Mouse (Mus musculus): ENCODE measurements around the gene Adgrl2.

Gene Adgrl2

DNA sequence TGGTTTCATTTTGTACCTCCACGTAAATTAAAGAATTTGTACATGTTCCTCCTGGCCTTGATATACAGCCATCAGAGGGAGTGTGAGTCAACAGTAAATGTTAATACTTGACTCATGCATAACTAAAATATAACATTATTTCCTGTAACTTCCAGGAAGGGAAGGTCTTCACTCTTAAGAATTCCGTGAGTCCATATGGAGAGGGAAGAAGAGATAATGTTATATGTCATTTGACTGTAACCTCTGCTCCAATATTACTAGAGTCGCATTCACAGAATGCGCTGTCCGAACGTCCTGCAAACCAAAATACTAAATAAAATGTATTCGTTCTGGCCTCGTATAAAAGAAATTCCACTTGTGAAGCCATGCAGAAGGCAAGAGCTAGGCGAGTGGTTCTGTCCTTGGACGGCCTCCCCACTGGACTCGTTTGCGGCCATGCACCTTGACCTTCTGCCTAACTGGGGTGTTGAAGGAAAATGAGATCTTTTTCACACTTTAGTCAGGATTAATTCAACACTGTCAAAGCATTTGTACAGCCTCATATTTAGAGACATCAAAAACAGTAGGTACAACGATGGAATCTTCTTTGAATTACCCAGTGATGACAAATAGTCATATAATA is 68.3 kb downstream of the Adgrl2 start:
- no peak for DNase-seq (ENCODE audit: low read depth)

DNA sequence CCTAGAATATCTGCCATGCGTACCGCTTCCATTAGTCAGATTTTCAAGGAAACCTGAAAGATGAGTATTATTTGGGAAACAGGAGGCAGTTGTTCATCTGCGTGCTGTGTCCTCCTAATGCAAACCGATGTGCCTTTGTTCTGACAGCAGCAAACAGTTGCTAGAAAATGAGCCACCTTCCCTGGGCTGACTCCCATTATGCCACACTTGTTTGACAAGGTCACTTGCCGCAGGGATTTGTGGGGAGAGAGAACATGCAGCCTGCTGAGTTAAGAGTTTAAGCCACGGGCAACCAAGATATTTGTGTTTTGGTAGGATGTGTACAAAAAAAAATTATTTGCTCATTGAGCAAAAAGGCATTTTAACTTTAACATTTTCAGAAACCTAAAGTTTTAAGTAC is 69.5 kb downstream of the Adgrl2 start:
- no peak for DNase-seq (ENCODE audit: low read depth)

DNA sequence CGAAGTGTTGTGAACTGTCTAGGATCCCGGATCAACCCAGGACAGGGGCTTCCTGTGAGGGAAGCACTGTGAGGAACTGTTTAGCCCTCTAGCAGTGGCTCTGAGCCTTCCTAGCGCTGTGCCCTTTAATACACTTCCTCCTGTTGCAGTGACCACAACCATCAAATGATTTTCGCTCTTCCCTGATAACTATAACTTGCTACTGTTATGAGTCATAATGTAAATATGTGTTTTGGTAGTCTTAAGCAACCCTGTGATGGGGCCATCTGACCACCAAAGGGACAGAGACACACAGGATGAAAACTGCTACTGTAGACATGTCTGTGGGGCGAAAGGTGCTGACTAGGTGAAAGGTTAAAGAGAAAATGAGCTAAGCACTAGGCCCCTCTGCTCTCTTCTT is 71.9 kb downstream of the Adgrl2 start:
- peak; percentile 89 for DNase-seq (ENCODE audit: low read depth)

DNA sequence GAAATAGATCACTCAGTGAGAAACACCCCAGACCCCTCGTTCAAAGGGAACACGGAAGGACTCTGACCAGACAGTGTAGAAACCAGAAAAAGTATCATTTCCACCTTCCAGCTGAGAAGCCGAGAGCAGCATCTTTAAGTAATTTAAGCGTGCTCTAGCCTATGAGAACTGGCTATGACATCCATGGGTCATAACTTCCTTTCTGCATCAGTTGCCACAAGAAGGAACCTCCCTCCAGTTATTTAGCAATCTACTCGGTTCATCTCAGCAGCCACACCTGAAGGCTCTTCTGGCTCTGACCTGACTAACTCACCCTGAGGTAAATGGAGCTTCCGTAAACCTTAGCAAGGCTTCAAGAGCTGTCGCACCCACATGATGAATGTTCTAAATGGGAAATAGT is 72.5 kb downstream of the Adgrl2 start:
- peak; percentile 54 for DNase-seq (ENCODE audit: low read depth)

DNA sequence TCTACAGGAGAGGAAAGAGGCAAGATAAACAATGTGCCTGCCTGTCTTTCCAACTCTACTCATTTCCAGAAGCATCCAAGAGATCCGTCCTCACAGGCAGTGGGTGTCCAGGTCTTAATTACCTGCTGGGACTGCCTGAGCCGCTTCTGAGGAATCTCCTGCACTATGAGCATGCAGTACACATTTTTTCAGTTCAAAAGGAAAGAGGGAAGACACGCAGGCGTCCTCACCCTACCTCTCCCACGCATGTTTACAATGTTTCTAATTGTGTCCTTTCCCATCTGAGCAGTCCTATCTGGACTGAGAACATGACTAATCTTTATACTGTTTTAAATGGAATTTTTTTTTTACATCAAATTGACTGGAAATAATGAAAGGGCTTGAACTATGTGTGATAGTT is 74.1 kb downstream of the Adgrl2 start:
- DNase-seq (ENCODE audit: low read depth), result no peak

DNA sequence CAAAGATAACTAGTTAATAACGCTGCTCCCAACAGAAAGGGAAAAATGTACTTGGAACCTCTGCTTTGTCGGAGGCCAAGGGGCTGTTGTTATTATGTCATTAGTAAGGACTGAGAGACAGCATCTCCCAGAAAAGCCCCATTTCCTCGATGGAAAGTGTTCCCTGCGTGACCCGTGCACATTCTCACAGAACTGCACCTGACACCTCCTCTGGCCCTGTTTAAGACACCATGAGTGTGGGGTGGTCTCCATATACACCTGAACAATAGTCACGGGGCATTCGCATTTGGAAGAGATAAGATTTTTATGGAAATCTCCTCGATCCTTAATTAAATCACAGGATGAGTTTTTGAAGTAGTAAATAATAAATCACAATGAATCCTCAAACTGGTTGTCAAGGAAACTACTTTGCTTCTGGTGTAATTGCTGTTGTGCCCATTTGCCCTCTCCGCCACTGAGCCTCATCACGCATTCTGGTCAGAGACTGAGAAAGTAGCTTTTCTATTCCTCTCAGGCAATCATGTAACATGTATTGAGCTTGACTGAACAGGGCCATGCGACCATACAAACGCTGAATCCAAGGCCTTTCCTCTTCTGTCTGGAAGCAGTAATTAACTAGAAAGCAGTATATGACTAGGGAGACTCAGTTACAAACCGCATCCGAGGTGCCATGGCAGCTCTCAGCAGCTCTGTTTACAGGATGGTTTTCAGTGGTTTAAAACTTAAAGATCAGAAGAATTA is 77.2 kb downstream of the Adgrl2 start:
- no peak for DNase-seq (ENCODE audit: low read depth)

DNA sequence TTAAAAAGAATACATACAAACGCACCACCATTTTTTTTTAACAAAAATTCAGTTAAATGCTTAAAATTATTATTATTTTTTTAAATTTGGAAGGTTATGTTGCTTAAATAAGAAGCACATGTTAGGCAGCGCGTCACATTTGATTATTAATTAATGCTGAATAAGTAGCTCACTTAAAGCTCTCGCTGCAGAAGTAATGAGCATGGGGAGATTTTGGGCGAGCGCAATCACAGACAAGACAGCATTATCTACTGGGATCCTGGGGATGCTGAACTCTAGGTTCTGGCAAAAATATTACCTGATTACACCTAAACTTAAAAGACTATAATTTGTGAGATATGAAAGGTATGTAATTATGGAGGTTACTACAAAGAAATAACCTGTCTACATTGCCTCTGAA is 77.8 kb downstream of the Adgrl2 start:
- no peak for DNase-seq (ENCODE audit: low read depth)

DNA sequence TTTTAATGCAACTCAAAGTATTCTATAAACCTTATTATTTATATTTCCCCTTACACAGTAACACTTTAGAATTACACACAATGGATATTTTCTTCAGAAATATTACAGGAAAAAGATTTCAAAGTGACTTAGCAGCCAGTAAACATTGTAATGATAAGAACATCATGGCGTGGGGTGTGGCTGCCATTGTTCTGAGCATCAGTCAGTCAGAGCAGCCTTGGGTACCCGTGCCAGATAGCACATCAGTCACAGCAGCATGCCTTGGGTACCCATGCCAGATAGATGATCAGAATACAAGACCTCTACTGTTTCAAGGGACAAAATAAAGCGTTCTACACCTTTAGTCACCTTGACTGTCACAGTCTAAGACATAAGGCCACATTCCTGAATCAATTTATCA is 82.5 kb downstream of the Adgrl2 start:
- no peak for DNase-seq (ENCODE audit: low read depth)

DNA sequence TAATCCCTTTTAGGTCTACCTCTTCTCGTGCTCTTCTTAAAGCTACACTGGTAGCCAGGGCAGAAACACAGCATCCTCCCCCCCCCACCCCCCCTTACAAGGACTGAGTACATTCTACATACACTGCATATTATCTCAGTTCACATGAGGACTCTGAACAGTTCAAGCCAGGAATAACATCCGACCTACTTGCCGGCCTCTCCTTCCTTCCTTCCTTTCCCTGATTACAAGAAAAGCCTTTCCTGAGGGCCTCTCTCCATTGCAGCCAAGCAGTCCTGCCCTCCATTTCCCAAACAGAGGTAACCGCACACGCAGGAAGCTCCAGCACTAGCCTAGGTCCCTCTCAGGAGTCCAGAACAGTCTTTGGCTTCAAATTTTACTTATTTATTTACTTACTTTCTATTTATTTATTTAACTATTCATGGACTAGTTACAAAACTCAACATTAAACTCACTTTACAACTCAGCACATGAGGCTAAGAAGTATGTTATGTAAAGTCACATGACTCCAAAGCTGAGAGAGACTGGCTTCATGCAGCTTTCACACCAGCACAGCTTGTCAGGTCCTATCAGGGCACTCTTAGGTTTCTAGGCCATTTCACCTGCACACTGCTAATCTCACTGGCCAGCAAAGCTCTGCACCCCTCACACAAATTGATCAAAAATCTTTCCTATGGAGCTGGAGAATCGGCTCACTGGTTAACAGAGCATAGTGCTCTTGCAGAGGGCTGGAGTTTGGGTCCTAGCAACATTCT is 83.2 kb downstream of the Adgrl2 start:
- DNase-seq (ENCODE audit: low read depth), result peak; percentile 8

DNA sequence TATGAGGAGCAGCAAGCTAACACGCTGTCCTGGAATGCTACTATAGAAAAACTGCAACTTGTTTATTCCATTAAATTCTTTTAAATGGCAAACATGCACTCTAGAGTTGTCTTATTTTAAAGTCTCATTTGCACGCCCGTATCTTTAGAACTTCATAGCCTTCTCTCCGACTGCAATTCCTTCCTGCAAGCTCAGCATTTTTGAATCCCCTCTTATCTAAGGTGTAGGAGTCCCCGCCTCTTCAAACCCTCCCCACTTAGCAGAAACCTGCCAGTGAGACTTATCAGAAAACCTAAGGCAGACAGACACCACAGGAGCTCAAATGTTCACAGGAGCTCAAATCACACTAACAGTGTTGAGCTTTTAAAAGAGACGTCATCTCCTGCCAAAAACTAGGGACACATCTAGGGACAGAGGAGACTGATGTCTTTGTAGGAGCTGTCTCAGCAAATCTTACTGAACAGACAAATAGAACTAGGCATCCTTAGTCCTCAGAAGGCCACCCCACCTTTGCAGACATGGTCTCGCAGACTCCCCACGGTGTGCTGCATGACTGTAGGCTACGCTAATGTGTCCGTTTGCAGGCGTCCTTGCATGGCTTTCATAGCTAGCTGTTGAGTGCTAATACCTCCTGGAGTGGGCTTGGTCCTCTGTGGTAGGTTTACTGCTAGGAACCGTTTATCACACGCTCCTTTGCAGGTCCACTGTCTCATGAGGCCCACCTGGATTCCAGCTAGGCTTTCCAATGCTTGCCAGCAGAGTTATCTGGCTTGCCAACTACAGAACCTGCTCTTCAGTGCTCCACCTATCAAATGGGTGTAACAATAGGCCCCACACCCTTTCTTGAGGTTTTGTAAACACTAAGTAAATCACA is 84.2 kb downstream of the Adgrl2 start:
- DNase-seq (ENCODE audit: low read depth), result no peak

DNA sequence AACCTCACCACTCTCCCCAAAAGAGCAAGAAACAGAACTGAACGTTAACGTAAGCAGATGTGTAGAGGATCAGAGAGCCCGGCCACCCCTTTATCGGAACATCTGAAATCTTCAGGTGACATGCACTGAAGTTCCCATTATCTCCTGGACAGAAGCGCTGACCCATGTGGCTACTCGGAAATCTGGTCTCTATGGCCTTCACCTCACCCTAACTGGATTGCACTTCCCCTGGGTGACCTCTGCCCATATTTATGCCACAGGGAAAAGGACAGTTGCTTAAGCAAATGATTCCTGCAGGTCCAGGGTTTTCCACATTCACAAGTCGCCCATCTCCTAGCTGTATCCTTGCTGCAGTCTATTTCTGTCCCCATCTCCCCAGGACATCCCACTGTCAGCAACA is 84.9 kb downstream of the Adgrl2 start:
- DNase-seq (ENCODE audit: low read depth), result no peak

DNA sequence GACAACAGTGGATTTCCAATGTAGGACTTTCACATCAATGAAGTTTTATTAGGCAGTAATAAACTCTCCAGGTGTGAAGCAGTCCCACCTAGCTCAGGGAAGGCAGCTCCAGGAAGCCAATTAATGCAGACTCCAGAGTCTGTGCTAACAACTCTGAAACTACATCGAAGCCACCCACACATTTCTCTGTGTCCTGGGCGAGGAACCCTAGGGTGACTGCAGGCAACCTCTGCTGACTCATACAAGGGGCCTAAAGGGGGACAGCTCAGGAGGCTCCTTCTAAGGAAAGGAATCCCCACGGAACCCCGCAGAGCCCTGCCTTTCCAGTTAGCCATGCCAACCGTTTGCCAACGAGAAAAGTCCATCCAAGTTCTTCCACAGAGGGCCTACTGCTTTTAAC is 90.5 kb downstream of the Adgrl2 start:
- DNase-seq (ENCODE audit: low read depth), result no peak

DNA sequence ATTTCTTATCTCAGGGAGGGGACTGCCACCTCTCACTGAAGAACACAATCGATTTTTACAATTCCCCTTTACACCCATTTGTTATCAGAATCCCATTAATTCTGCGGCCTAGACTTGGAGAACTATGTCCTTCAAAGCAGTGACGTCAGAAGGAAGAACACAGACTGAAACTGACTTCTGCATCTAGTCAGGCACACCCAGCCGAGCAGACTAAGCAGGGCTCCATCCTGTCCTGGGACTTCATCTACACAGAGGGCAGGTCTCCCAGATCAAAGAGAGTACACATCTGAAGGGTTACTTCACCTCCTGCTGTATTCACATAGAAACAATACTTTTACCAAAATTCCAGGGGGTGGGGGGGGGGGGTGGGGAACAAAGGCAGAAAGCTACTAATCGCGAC is 90.9 kb downstream of the Adgrl2 start:
- no peak for DNase-seq (ENCODE audit: low read depth)

DNA sequence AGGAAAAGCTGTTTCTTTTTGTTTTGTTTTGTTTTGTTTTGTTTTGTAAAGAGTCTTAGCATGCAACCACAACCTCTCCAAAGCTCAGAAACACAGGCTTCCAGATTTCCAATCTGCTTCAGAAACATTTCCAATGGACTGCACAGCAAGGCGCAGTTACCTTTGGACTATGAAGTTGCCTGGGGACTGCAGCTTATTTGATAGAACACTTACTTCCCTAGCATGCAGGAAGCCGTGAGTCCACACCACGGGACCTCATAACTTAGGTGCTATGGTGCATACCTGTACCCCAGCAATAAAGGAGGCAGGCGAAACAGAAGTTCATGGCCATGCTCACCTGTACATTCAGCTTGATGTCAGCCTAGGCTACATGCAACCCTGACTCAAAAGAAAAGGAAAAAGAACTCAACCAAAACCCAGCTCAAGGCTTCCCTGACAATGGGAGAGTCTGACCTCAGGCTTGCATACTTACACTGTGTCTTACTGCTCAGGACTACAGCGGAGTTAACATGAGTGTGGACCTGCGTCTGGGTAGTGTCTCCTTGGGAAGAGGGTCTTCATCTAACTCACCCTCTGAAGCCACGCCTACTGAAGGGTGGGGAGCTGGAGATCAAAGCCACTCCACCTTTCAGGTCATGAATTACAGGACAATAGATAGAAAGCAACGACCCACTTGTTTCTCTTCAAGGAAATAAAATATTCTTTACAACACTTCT is 91.7 kb downstream of the Adgrl2 start:
- no peak for DNase-seq (ENCODE audit: low read depth)

DNA sequence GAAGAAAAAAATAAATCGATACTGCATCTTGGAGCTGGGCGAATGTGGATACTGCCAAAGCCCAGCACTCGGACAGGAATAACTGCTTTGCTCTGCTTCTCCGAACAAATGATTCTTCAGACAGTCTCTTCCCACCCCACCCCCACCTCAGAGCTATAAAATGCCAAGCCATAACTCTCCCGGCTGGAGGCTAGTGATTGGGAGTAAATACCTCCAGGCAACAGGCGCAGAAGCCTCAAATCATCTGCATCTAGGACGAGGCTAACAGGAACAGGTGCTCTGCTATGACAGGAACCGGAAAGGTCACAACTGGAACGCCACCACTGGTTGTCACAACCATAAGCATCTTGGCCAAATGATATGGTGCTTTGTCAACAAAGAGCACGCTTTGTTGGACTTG is 94.1 kb downstream of the Adgrl2 start:
- no peak for DNase-seq (ENCODE audit: low read depth)

DNA sequence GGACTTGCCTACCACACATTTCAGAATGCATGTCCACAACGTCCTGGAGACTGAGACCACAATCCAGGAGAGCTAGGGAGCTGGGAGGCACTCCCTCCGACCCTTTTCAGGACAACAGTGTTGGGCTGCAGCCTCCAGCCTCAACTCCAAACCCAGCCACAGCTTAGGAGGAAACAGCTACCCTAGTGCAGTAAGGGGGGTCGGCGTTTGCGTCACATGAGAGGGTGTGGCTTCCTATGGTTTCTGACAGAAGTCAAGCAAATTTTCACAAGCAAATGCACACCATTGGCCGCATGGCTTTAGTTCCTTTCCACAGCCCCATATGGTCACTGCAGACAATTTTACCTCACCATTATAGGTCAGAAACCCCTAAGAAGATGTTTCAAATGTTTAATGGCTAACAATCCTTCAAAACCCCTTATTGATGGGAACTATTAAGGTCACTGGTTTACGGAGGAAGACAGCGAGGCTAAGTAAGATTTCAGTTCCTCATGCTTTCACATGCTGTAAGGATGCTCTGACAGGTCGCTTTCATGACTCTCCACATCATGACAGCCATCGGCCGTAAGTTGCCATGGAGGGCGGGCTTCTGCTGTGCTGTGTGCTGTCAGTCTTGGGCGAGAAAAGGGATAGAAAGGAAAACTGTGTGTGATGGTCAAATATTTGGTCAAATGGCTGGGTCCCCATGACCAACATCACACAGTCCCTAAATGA is 94.8 kb downstream of the Adgrl2 start:
- DNase-seq (ENCODE audit: low read depth), result peak; percentile 11

DNA sequence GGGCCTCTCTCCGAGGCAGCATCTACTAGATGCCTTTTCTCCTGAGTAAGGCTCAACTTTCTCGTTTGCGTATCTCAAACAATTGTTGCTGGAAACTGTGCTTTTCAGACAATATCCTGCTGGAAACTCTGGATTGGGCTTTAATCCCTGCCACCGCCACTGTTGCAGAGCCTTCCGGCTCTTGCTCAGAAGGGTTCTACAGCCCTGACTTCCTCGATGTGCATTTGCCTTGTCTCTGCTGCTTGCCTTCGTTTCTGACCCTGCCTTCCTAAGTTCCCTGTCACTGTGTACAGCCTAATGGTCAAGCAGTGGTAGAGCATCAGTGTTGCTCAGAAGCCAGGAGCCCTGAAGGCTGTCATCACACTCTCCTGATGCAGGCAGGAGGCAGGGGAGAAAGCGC is 95.5 kb downstream of the Adgrl2 start:
- no peak for DNase-seq (ENCODE audit: low read depth)

DNA sequence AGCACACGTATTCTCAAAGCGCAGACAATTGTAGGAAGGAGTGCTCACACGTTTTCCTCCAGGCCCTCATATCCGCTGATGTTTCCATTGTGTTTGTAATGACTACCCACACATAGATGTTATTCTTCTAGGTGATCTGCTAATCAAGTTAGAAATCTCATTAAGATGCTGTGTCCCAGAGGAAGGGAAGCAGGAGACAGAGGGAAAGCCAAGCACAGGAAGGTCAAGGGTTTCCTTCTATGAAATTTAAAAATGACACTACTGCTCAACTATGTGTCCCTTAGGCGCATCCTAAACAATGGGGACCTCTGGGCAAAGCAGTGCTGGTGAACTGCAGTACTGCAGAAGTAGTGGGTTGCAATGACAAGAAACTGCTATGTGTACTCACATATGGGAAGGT is 102.5 kb downstream of the Adgrl2 start:
- no peak for DNase-seq (ENCODE audit: low read depth)

DNA sequence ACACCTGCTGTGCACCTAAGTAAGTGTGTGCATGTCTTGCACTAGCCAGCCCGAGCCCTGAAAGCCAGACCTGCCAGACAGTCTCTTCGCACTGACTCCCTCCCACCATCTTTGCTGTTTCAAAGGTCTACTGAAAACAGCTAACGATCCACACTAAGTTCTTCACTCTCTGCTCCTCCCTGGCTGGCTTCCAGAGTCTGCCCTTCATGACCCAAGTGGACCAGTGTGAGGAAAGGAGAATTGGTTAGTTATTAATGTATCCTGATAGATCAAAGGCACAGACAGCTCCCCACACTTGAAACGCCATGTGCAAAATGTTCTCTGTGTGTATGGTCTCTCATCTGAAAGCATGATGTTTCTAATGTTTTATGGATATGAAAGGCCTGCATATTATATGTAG is 103.4 kb downstream of the Adgrl2 start:
- no peak for DNase-seq (ENCODE audit: low read depth)

DNA sequence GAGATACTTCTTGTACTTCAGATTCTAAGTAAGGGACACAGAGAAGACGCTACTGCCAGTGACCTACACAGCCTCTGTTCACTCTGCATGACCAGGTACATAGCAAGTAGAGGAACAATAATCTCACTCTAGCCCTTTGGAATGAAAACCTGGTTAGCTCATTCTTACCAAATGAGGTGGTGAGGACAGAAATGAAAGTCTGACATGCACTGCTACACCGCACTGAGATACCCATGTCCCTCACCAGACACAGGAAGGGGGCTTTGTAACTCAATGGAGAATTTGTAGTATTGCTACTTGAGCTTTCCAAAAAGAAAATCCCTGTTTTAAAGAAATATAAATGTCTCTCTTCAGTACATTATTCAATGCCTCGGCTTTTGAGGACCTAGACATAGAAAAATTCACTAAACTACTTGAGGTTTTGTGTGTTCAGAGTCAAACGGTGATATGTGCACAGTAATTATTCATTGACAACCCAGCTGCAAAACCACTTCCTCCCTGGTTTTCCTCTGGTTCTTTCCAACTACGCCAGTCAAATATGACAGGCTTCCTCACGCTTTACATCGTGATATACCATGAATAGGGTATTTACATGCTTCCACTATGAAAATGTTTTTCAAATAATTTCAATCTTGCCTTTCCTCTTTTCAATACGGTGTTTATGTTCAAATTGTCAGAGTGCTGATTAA is 104.2 kb downstream of the Adgrl2 start:
- peak; percentile 63 for DNase-seq (ENCODE audit: low read depth)
